Mouse (Mus musculus): Measurements from ENCODE around the gene Rftn1. TPM values are rescaled to one million over a fixed set of nuclear protein-coding genes. Genes with fewer than 3 reads are reported as not detected.

Rftn1 gene
- total RNA-seq, 2 experiments from 2014 or later, result 16.3 to 22.7 TPM

DNA sequence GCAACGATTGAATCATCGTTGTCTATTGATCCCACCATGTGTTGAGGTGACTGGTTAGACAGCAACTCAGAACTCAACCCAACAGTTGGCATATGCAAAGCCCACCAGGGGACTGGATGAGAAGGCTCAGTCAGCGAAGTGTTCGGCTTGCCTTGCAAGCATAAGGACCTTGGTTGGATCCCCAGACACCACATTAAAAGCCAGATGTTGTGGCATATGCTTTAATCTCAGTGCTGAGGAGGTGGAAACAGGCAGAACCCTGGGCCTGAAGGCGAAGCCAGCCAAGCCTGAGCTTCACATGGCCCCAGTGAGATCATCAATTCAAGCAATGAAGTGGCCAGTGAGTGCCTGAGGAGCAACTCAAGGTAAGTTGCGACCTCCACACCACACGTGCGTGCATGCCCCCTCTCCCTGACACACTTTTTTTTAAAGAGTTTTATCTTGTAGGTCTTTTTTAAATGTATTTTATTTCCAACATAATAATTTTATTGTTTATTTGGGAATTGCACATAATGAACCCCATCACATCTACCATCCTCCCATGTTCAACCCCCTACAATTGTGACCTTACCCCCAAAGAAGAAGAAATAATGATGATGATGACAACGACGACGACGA lies 11.5 kb upstream of the Rftn1 start:
- DNase-seq, result no peak

DNA sequence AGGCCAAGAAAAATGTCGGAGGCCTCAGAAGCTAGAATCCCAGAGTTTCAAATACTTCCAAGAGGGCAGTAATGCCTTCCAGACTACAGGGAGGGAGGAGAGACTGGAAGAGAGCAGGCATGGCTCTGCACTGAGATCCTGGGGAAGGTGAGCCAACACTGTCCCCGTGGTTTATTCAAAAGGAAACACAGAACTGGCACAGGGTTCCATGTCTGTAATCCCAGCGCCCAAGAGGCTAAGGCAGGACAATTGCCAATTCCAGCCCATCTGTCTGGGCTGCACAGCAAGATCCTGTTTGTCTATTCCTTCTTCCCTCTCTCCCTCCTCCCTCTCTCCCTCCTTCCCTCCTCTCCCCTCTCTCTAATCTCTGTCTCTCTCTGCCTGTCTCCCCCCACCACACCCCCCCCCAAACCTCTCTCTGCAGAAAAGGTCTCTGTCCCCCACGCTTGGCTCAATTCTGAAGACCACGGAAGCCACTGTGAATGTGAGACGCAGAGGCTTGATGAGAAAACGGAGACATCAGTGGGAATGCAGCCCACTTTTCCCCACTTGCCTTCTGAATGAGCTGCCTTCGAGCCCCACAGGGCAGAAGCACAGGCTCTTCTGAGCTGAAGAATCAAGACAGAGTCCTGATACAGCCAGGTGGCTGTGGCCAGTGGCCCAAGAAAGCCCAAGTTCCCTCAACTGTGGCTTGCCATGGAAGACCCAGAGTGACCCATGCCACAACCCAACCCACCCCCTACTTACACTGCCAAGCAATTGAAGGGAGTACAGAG lies 8.8 kb upstream of the Rftn1 start:
- peak; percentile 44 for DNase-seq

DNA sequence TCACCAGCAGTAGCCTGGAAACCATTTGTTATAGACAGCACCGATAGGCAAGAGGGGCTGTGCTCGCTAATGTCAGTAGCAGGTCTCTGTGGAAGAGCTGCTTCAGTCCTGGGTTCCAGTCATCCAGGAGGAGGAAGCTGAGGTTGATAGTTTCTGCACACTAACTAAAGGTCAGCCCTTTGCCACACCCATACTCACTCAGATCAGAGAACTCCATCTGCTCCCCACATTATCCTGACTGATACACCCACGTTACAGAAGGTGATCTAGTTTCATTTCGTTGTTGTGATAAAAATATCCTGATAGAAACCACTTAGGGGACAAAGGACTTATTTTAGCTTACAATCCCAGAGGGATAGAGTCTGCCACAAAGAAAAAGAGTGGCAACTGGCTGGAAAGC lies 7.1 kb upstream of the Rftn1 start:
- DNase-seq, result no peak

DNA sequence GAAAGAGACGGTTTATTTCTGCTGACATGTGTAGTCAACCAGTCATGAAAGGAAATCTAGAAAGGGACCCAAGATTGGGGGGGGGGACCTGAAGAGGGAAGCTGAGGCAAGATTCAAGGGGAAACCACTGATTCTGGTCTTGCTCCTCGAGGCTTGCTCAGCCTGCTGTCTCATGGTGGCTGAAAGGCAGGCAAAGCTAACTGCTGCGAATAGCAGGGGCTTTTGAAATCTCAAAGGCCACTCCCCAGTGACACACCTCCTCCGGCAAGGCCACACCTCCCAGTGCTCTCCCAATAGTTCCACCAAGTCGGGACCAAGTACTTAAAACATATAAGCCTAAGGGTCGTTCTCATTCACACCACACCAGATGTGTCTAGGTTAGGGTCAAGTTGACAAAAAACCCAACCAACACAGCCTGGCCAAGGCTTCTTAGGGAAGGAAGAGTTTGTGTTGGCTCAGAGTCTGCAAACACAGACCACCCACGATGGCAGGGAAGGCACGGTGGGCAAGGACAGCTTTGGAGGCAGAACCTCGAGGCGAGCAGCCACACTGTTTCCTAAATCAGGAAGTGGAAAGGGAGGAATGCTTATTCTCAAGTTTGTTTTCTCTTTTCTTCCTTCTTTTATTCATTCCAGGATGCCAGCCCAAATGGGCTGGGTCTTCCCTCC lies 5.7 kb upstream of the Rftn1 start:
- DNase-seq, result no peak

DNA sequence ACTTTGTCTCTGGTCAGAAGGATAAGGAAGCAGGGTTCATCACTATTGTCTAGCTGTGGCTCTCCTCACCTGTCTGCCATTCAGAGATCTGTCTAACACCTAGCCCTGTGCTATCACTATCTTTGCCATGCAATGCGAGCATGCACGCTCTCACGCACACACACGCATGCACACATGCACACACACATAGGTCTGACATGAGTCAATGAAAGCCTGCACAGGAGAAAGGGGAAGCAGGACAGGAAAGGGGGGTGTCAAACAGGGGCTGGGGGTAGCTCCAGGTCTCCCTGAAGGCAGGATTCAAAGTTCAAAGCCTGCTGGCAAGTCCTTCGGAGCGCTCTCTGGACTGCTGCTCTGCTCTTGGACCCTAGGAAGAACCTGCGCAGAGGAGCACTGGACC lies 4.9 kb upstream of the Rftn1 start:
- DNase-seq, result no peak

DNA sequence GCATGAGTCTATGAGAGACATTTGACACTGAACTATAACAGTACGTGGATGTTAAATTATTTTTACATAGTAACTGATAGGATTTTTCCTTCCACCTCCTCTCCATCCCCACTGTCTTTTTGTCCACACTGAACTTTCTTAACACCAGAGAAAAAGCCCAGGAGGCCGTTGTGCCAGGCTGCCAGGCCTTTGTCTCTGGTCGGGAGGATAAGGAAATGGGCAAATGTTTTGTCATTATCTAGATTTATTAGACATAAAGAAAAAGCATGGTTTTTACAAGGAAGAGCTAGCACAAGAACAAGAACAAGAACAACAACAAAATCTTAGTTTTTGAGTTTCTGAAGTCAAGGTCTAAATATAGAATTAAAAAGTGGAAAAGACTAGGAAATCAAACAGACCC lies 4.1 kb upstream of the Rftn1 start:
- no peak for DNase-seq

DNA sequence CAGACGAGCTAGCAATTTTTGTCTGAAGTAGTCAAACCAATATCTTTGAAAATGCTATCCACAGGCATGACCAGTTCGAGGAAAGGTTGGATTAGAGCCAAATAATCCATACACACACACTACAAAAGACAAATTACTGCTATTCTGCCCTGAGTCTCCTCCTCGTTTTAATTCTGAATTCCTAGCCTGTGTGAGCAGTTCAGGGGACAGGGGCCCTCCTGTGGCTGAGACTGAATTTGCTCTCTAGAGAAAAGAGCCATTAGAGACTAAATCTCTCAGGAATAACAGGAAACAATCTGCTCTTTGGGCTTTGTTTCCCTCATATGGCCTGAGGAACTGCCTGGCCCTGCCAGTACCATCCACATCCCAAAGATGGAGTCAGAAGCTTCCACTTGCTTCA lies 3.2 kb upstream of the Rftn1 start:
- DNase-seq, result no peak

DNA sequence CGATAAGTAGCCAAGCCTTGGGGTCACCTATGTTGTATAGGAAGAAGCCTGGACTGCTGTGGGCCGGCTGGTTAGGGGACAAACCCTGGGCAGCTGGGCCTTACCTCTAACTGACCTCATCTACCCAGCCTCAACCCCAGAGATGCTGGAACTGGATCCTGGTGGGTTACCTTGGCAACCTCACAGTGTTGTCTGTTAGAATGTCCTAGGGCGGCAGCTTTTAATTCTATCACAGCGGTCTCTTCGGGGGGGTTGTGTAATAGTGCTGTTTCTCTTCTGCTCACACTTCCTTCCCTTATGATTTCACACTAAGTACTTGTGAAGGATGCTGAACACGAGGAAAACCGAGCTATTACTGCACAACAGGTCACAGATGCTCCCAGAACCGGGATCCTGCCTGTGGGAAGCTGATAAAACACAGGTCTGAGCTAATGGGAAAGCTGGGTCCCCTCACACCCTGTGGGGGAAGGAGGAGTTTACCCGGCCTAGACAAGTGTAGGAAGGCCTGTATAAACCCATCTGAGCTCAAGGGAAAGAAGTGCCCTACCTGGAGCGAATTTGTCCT lies 2.0 kb upstream of the Rftn1 start:
- DNase-seq, result no peak

DNA sequence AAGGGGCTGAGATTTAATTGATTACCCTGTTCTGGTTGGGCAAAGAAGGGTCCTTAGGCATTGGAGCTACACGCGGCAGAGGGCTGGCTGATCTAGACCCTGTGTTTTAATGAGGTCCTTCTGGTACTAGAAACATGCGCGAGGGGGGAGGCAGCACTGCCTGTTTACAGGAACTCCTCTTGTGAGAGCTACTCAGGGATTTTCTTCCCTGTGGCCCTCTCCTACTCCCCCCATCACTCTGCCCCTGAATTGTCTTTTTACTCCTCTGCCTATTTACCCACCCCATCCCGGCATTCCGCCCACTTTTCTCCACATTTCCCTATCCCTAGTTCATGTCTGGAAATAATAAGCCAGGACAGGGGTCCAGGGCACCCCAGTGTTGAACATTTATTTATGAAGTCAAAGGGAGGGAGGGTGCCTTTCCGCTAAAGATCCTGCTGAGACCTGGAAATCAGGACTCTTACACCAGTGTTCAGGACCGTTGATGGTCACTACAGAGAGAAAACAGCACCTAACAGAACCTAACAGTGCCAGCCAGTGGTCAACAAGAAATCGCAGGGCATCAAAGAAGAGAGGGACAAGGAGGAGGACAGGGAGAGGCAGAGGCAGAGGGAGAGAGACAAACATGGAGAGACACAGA lies 964 bp upstream of the Rftn1 start:
- no peak for DNase-seq

DNA sequence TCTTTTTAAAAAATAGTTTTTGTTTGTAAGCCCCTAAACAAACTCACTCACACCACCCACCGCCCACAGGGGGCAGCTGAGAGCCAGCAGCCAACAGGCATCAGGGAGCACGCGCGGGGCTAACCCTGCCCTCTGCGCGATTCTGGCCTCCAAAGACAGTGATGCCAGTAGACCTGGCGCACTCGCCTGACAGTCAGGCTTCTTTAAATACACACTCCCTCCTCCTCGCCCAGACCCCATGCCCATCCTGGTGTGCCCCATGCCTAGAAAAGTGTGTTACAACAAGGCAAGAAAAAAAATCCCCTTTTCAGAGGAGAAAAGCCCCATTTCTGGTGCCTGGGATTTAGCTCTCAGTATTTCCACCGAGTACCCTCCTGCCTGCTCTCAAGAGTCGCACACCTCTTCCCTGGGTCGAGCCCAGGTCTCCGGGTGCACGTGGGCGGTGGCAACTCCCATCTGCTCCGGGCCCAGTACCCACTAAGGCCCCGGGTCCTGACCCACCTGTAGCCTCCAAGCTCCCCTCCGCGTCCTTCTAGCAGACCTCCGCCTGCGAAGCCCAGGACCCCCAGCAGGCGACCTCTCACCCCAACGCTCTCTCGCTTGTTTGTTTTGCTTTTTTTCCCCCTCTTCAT lies 977 bp downstream of the Rftn1 start:
- DNase-seq, result peak; percentile 63

DNA sequence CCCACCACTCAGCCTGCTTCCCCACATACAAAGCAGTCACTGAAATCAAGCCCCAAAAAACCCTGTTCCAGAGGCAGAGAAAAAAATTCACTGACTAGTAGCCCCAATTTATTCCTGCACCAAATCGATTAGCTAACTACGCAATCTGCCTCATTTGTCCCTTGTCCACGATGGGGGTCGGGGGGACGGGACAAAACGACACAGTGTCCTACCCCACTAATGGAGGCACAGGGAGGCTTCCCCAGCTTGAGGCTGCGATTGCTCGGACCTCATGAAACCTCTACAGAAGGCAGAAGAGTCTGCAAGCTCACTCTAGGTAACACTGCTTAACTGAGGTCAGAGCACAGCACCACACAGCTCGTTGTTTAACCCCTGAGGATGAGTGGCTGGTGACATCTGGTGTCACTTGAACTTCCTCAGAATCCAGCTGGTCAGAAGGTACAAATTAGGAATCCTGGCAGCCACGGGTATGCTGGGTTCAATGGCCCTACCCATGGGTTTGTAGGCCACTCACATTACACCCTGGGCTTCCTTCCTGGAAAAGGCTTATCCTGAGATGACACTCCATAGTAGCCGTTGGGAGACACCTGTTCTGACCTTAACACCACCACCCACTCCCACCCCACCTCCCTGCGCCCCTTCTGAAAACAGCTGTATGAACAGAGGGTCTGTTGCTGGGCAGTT lies 1.7 kb downstream of the Rftn1 start:
- DNase-seq, result no peak

DNA sequence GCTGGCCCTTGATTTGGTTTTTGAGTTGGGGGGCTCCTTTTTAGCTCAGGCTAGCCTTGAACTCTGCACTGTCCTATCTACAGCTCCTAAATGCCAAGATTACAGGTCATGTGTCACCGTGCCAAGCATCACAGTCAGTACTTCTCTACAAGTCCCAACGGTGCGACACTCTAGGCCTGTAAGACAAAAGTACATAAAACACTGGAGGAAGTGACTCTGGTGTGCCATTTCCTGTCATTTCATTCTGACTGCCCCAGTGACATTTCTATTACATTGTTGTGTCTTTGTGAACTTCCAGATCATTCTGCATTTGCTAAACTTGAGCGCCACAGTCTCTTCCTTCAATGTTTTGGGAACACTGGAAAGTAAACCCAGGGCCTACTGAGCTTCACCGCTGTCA lies 4.9 kb downstream of the Rftn1 start:
- no peak for DNase-seq

DNA sequence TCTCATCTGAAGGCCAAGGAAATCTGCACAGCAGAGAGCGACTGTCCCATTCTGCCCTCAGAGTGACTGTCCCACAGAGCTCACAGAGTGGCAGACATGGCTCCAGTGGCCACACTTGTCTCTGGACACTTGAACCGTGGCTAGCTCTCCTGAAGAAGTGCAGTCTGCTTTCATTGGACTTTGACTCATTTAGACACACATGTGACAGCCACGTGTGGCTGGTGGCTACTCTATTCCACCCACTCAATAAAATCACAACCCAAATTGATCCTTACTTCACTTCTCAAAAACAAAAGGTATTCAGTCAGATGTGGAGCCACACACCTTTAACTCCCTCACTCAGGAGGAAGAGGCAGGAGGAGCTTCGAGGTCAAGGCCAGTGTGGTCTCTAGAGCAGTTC lies 5.4 kb downstream of the Rftn1 start:
- no peak for DNase-seq

DNA sequence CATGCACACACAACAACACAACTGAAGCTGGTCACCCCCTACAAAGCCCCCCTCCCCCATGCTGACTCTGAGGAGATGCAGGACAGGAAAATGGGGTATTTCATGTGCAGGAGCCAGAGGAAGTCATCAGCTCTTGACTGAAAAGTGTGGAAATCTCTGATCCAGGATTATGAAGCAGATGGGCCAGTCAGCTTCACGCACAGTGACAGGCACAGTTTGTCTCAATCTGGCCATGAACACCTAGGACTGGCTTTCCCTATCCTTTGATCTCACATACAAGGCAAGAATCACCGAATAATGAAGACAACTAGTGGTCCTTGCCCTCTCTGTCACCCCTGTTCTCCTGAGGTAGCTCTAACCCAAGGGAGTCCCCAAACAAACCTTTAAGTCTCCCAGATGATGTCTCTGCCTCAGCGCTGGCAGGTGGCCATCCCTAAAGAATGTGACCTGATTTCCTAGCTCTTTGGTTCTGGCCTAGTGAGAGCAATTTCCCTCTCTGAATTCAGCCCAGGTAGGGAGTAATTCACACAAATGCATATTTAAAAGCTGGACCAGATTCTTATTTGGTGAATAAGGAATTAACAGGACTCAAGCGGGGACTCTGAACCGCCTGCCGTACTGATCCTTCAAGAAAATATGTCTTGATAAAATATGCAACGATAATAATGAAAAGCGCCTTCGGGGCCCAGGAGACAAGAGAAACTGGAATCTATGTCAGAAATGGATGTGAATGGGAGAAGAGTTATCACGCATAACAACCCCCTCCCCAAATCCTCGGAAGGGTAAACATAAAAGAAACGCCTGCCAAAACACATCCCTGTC lies 6.0 kb downstream of the Rftn1 start:
- DNase-seq, result no peak

DNA sequence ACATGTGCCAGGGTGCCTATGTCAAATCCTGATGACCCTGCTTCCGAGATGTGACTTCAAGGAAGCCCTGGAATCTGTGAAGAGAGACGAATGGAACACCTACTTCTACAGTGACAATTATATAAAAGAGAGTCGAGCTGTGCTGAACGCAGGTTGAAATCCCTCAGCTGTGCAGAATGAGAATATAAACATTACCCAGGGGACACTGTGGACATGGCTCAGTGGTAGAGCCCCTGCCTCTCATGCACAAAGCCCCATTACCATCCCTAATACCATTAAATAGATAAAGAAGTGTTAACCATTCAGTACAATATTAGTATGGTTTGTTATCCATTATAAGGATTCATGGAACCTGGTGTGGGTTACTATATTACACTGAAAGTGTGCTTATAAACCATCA lies 7.2 kb downstream of the Rftn1 start:
- DNase-seq, result no peak

DNA sequence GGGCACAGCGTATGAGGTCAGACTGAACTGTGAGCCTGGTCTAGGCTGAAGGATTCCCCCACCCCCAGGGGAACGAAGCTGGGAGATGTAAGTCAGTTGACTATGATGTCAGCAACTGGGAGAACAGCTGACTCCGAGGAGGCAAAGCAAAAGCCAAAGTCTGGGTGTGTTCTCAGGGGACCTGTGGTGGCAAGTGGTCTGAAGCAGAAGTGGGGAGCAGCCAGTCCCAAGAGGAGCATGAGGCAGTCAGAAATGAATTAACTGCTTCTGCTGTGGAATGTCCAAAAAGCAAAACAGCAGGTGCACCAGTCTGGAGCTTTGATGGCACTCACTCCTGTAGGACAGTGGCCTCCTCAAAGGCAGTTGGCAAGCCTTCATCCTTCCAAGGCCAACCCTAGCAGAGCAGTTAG lies 7.9 kb downstream of the Rftn1 start:
- DNase-seq, result no peak

DNA sequence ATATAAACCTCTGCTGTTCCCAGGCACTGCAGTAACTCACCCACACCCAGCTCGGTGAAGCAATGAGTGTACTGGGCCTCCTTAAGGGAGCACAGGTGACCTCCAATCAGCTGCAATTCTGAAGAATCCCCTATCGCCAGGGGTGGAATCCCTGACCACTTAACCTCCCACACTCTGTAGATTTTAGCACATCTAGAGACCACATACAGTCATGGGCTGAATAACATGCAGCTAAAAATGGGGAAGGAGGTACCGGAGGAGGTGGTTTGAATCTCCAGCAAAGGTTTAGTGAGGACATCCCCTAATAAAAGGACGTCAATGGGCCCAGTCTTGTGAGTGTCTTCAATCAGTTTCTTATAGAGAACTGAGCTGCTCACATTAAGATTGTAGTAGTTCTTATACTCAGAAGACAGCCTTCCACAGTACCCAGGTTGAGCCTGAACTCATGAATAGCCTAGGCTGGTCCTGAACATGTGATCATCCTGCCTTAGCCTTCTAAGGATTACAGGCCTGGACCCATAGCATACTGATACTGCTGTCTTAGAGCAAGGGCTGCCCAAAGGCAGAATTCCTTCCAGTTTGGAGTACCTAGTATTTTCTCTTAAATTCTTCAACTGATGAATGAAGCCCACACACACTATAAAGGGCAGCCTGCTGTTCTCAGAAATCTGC lies 9.4 kb downstream of the Rftn1 start:
- no peak for DNase-seq

DNA sequence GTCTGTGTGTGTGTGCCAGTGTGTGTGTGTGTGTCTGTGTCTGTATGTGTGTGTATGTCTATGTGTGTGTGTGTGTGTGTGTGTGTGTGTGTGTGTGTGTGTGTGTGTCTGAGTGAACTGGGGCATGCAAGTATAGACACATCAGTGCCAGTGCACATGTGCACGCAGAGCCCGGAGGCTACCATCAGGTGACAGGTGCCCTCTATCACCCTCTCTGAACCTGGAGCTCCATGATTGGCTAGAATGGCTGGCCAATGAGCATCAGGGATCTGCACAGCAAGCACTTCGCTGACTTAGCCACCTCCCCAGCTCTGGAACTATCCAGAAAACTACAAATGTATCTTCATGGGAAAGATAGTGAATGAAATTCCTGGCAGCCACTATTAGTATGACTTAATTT lies 16.7 kb downstream of the Rftn1 start:
- no peak for DNase-seq

DNA sequence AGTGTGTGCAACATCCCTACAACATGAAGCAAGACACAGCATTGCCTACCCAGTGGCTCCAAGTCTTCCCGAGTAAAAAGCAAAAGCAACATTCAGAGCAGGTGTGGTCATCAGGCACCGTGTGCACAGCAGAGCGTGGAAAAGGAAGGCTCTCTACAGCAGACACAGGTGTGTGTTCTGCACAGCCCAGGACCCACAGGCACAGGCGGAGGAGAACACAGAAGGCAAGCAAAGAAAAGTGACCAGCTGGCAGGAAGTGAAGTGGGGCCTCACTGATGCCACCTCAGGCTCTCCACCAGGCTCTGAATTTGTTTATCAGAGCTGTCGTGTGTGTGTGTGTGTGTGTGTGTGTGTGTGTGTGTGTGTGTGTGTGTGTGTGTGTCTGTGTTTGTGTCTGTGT lies 17.1 kb downstream of the Rftn1 start:
- no peak for DNase-seq

DNA sequence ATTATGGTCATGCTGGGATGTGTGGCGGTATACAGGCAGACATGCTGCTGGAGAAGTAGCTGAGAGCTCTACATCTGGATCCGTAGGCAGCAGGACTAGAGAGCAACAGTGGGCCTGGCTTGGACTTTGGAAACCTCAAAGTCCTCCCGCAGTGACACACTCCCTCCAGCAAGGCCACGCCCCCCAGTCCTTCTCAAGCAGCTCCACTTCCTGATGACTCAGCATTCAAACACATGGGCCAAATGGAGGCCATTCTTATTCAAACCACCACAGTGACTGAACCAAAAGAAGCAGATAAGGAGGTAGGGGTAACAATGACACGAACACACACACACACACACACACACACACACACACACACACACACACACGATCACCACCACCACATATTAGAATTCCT lies 17.7 kb downstream of the Rftn1 start:
- DNase-seq, result no peak

Data from adrenal gland, postnatal 10 days (tissue).